Mouse (Mus musculus): ENCODE data around the gene Clhc1. TPM values are rescaled to one million over a fixed set of nuclear protein-coding genes. Genes with fewer than 3 reads are reported as not detected.

Clhc1 gene
- polyA plus RNA-seq, 1 experiment from 2014 or later: 0.63 TPM

DNA sequence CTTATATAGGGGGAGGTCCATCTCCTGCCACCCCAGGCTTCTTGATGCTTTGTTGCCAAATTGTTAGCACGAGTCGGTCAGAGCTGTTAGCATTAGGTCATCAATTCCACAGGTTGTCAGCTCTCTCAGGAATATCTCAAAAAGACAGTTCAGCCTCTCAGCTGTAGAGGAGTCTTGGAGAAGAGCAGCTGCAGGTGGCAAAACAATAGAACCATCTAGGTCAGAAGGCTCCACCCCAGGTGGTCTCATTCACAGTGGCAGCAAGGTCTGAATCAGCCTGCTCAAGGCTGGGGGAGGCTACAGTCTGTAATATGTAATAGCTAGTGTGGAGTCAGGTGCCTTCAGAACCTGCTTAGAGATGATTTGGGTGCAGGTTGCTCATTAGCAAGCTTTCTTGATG, 55.8 kb downstream of the Clhc1 start:
- Histone ChIP-seq H3K9me3 (ENCODE audit: control insufficient read depth, low read length) (no peaks in the 10 kb centered on the region), H3K27ac (ENCODE audit: low read length) (no peak overlapping the region), H3K9ac (replicated peaks; ENCODE audit: low read depth, low read length) (no peak overlapping the region), H3K4me3 (replicated peaks; ENCODE audit: low read length) (no peak overlapping the region), H3K4me1 (replicated peaks; ENCODE audit: control insufficient read depth, insufficient read depth, low read length) (no peaks in the 10 kb centered on the region), H3K36me3 (ENCODE audit: control insufficient read depth, insufficient read depth) (no peaks in the 10 kb centered on the region), H3K4me2 (ENCODE audit: low read length) (no peak overlapping the region), H3K27me3 (replicated peaks; ENCODE audit: control insufficient read depth, insufficient read depth, low read length) (no peaks in the 10 kb centered on the region)
- no peak for ATAC-seq
- 46% methylated on average over 2 of the region's 2 CpGs for WGBS

GRCm38 (mm10) chr11:29607465-29607990, 59.8 kb downstream of the Clhc1 start:
- Histone ChIP-seq H3K9ac (replicated peaks; ENCODE audit: low read depth, low read length) (no peak overlapping the region), H3K27me3 (replicated peaks; ENCODE audit: control insufficient read depth, insufficient read depth, low read length) (no peaks in the 10 kb centered on the region), H3K9me3 (ENCODE audit: control insufficient read depth, low read length) (no peaks in the 10 kb centered on the region), H3K27ac (ENCODE audit: low read length) (no peak overlapping the region), H3K4me2 (ENCODE audit: low read length) (no peak overlapping the region), H3K36me3 (ENCODE audit: control insufficient read depth, insufficient read depth) (no peaks in the 10 kb centered on the region), H3K4me1 (replicated peaks; ENCODE audit: control insufficient read depth, insufficient read depth, low read length) (no peaks in the 10 kb centered on the region), H3K4me3 (replicated peaks; ENCODE audit: low read length) (no peak overlapping the region)
- WGBS: 92% methylated on average over 2 of the region's 2 CpGs
- no peak for ATAC-seq

- H3K36me3 ChIP-seq (ENCODE audit: control insufficient read depth, insufficient read depth): no peaks in the 10 kb centered on the region
- no peak overlapping the region for H3K4me2 ChIP-seq (ENCODE audit: low read length)
- no peaks in the 10 kb centered on the region for H3K27me3 ChIP-seq (replicated peaks; ENCODE audit: control insufficient read depth, insufficient read depth, low read length)
- no peak overlapping the region for H3K9ac ChIP-seq (replicated peaks; ENCODE audit: low read depth, low read length)
- no peak overlapping the region for H3K27ac ChIP-seq (ENCODE audit: low read length)
- no peaks in the 10 kb centered on the region for H3K9me3 ChIP-seq (ENCODE audit: control insufficient read depth, low read length)
- H3K4me1 ChIP-seq (replicated peaks; ENCODE audit: control insufficient read depth, insufficient read depth, low read length): no peaks in the 10 kb centered on the region
- no peak overlapping the region for H3K4me3 ChIP-seq (replicated peaks; ENCODE audit: low read length)
- 87% methylated on average over 5 of the region's 5 CpGs for WGBS
- no peak for ATAC-seq
Observed at GRCm38 (mm10) chr11:29609756-29610468, 62.2 kb downstream of the Clhc1 start.

- Histone ChIP-seq H3K27me3 (replicated peaks; ENCODE audit: control insufficient read depth, insufficient read depth, low read length) (no peaks in the 10 kb centered on the region), H3K9ac (replicated peaks; ENCODE audit: low read depth, low read length) (no peak overlapping the region), H3K36me3 (ENCODE audit: control insufficient read depth, insufficient read depth) (no peaks in the 10 kb centered on the region), H3K4me1 (replicated peaks; ENCODE audit: control insufficient read depth, insufficient read depth, low read length) (no peaks in the 10 kb centered on the region), H3K27ac (ENCODE audit: low read length) (no peak overlapping the region), H3K9me3 (ENCODE audit: control insufficient read depth, low read length) (no peaks in the 10 kb centered on the region), H3K4me3 (replicated peaks; ENCODE audit: low read length) (no peak overlapping the region), H3K4me2 (ENCODE audit: low read length) (no peak overlapping the region)
- ATAC-seq: no peak
Observed at GRCm38 (mm10) chr11:29612007-29612406, 64.3 kb downstream of the Clhc1 start.

GRCm38 (mm10) chr11:29613185-29613735, 65.5 kb downstream of the Clhc1 start:
- WGBS: 91% methylated on average over 4 of the region's 4 CpGs
- H3K27me3 ChIP-seq (replicated peaks; ENCODE audit: control insufficient read depth, insufficient read depth, low read length): no peaks in the 10 kb centered on the region
- no peaks in the 10 kb centered on the region for H3K4me1 ChIP-seq (replicated peaks; ENCODE audit: control insufficient read depth, insufficient read depth, low read length)
- H3K9me3 ChIP-seq (ENCODE audit: control insufficient read depth, low read length): no peaks in the 10 kb centered on the region
- no peak for ATAC-seq
- H3K36me3 ChIP-seq (ENCODE audit: control insufficient read depth, insufficient read depth): no peaks in the 10 kb centered on the region
- H3K4me3 ChIP-seq (replicated peaks; ENCODE audit: low read length): no peak overlapping the region
- no peak overlapping the region for H3K9ac ChIP-seq (replicated peaks; ENCODE audit: low read depth, low read length)
- H3K4me2 ChIP-seq (ENCODE audit: low read length): no peak overlapping the region
- no peak overlapping the region for H3K27ac ChIP-seq (ENCODE audit: low read length)

GRCm38 (mm10) chr11:29614217-29614924, 66.6 kb downstream of the Clhc1 start:
- Histone ChIP-seq H3K4me2 (ENCODE audit: low read length) (no peak overlapping the region), H3K27me3 (replicated peaks; ENCODE audit: control insufficient read depth, insufficient read depth, low read length) (no peaks in the 10 kb centered on the region), H3K9ac (replicated peaks; ENCODE audit: low read depth, low read length) (no peak overlapping the region), H3K9me3 (ENCODE audit: control insufficient read depth, low read length) (no peaks in the 10 kb centered on the region), H3K27ac (ENCODE audit: low read length) (no peak overlapping the region), H3K4me3 (replicated peaks; ENCODE audit: low read length) (no peak overlapping the region), H3K4me1 (replicated peaks; ENCODE audit: control insufficient read depth, insufficient read depth, low read length) (no peaks in the 10 kb centered on the region), H3K36me3 (ENCODE audit: control insufficient read depth, insufficient read depth) (no peaks in the 10 kb centered on the region)
- WGBS: 84% methylated on average over 6 of the region's 6 CpGs
- no peak for ATAC-seq

DNA sequence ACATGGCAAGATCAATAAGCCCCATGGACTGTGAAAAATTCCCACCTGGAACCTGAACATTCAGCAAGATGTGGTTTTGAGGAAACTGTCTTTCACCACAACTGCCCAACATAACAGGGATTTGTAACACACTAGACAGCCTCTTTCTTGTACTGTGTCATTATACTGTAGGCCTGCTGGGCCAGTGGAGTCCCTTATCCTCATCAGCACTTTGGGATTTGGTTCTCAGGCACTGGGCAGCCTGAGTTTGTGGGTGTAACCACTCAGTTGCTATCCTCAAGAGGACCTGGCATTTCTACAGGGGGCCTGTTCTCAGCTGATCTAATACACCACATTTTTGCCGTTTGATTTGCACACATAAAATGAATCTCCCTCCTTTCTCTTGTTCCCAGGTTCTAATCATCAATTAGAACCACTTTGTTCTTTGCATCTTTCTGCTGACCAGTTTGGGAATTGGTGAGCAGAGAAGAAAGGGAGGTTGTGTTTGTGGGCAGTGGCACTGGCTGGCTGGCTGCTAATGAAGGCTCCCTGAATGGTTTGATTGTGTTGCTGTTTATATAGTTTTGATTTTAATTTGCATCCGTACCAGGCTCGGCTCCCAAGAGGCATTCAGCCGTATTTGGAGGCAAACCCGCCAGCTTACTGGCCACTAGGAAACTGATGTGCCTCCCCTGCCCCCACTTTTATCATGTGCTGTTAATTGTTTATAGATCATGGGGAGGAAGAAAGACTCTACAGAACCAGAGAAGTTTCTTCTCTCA, 74.5 kb downstream of the Clhc1 start:
- peak; percentile 73 for ATAC-seq
- Histone ChIP-seq H3K27me3 (replicated peaks; ENCODE audit: control insufficient read depth, insufficient read depth, low read length) (no peaks in the 10 kb centered on the region), H3K4me2 (ENCODE audit: low read length) (no peak overlapping the region), H3K4me1 (replicated peaks; ENCODE audit: control insufficient read depth, insufficient read depth, low read length) (no peaks in the 10 kb centered on the region), H3K36me3 (ENCODE audit: control insufficient read depth, insufficient read depth) (no peaks in the 10 kb centered on the region), H3K9me3 (ENCODE audit: control insufficient read depth, low read length) (no peaks in the 10 kb centered on the region), H3K27ac (ENCODE audit: low read length) (no peak overlapping the region), H3K9ac (replicated peaks; ENCODE audit: low read depth, low read length) (no peak overlapping the region), H3K4me3 (replicated peaks; ENCODE audit: low read length) (no peak overlapping the region)
- WGBS: 12% methylated on average over 5 of the region's 5 CpGs

DNA sequence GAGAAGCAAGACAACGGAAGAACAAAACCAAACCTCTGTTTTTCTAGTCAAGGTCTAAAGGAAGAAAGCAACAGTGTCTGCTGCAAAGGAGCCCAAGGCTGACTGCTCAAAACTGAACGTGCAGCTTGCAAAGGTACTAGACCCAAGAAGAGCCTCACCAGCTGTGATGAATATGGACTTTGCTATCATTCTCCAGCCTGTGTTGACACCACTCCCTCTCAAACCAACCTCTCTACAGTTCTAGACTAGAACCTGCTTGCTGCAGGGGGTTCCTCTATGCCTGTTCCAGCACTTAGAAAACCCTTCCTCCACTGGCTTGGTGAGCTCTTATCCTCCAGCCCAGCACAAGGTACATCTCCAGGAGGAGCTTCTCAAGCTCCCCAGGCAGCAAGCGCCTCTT, 75.6 kb downstream of the Clhc1 start:
- Histone ChIP-seq H3K36me3 (ENCODE audit: control insufficient read depth, insufficient read depth) (no peaks in the 10 kb centered on the region), H3K4me3 (replicated peaks; ENCODE audit: low read length) (no peak overlapping the region), H3K4me1 (replicated peaks; ENCODE audit: control insufficient read depth, insufficient read depth, low read length) (no peaks in the 10 kb centered on the region), H3K27ac (ENCODE audit: low read length) (no peak overlapping the region), H3K4me2 (ENCODE audit: low read length) (no peak overlapping the region), H3K27me3 (replicated peaks; ENCODE audit: control insufficient read depth, insufficient read depth, low read length) (no peaks in the 10 kb centered on the region), H3K9me3 (ENCODE audit: control insufficient read depth, low read length) (no peaks in the 10 kb centered on the region), H3K9ac (replicated peaks; ENCODE audit: low read depth, low read length) (no peak overlapping the region)
- WGBS: 86% methylated on average over 3 of the region's 3 CpGs
- no peak for ATAC-seq

DNA sequence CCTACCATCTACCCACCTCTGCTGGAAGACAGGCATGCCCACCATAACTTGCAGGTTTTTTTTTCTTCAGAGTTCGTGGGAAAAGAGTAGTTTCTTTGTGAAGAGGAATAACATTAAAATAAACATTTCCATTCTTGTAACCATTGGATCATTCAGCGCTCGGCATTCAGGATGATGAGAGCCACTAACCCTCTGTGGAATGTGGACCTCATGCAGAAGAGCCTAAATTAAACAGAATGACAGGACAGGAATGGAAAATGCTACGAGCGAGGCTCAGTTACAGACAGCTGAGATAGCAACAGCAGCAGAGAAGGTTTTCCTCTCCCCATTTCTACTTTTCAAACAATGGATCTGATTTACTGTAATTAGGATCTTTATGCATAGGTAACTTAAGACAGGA, 78.8 kb downstream of the Clhc1 start:
- 74% methylated on average over 5 of the region's 5 CpGs for WGBS
- no peak for ATAC-seq
- Histone ChIP-seq H3K4me2 (ENCODE audit: low read length) (no peak overlapping the region), H3K4me1 (replicated peaks; ENCODE audit: control insufficient read depth, insufficient read depth, low read length) (no peaks in the 10 kb centered on the region), H3K4me3 (replicated peaks; ENCODE audit: low read length) (no peak overlapping the region), H3K27me3 (replicated peaks; ENCODE audit: control insufficient read depth, insufficient read depth, low read length) (no peaks in the 10 kb centered on the region), H3K9ac (replicated peaks; ENCODE audit: low read depth, low read length) (no peak overlapping the region), H3K36me3 (ENCODE audit: control insufficient read depth, insufficient read depth) (no peaks in the 10 kb centered on the region), H3K9me3 (ENCODE audit: control insufficient read depth, low read length) (no peaks in the 10 kb centered on the region), H3K27ac (ENCODE audit: low read length) (no peak overlapping the region)

All from forebrain, embryonic 16.5 days (tissue).